Comparison of ENCODE assay signal across 29 mouse cellular contexts in the genomic region with DNA sequence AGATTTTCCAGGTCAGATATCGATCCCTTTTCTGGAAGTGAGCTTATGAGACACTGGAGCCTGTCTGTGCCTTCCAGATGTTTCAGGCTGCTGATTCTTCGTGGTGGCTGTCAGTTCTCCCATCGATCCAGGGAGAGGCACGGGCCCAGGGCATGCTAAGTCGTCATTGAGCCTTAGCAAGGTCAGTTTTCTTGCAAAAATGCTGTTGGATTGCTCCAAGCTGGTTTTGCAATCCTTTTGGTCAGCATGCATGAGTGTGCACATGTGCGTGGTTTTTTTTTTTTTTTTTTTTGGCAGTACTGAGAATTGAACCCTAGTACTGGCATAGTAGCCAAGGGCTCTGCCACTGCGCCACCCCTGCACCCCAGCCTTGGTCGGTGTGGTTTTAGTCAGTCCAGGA. TPM values are rescaled to one million over a fixed set of nuclear protein-coding genes. Genes with fewer than 3 reads are reported as not detected.
DNase-seq lines count a peak whose midpoint lies in the region; ATAC-seq and TF ChIP-seq lines count a peak whose summit lies in the region.
"Had no signal": no experiment of that assay in that cellular context is flagged by ENCODE, and none has a peak within 500 bp of the region (broad histone marks: within the 10 kb centered on the region; RNA-seq: fewer than 3 reads in every experiment).

No protein-coding gene starts in this region.

- no peak overlapping the region for H3K4me3 ChIP-seq in liver, adult 2 months (ENCODE audit: insufficient read depth, low read depth, low read length)
- H3K4me3 ChIP-seq in liver, postnatal 0 days (ENCODE audit: low read depth, low read length) = no peak overlapping the region
- H3K4me3 ChIP-seq: forebrain, embryonic 13.5 days; hindbrain, embryonic 12.5 days; intestine, embryonic 15.5 days; liver, embryonic 15.5 days; lung, embryonic 15.5 days; midbrain, embryonic 13.5 days; stomach, embryonic 15.5 days had no signal

- DNase-seq in liver, adult 2 months (ENCODE audit: extremely low read depth, low read depth, low spot score) = peak; percentile 60
- DNase-seq in liver, postnatal 0 days = no peak
- DNase-seq in adrenal gland, postnatal 14 days = peak; percentile 77
- DNase-seq in gastrocnemius, adult 18-20 months (ENCODE audit: low spot score) = no peak
- DNase-seq in right cerebral cortex, postnatal 10 days (ENCODE audit: low spot score in 2 of 2) = no peak
- no peak for DNase-seq in embryo, embryonic 11 days
- DNase-seq: B cell, adult 2 months; cerebellum, adult 2 months; cerebellum, postnatal 14 days; gastrocnemius, postnatal 14 days; heart, postnatal 36 days; layer of hippocampus, adult 9-11 months; liver; lung, postnatal 36 days; retina, postnatal 1 day; right cerebral cortex, postnatal 25 days had no signal

- no peaks in the 10 kb centered on the region for H3K27me3 ChIP-seq in liver, adult 2 months (ENCODE audit: control insufficient read depth, insufficient read depth, low read length)
- no peaks in the 10 kb centered on the region for H3K27me3 ChIP-seq in liver, postnatal 0 days (ENCODE audit: insufficient read depth, low read length)
- H3K27me3 ChIP-seq: forebrain, embryonic 13.5 days; hindbrain, embryonic 12.5 days; intestine, embryonic 15.5 days; liver, embryonic 15.5 days; lung, embryonic 15.5 days; midbrain, embryonic 13.5 days; Patski; stomach, embryonic 15.5 days had no signal

- H3K4me2 ChIP-seq in liver, postnatal 0 days (ENCODE audit: low read depth, low read length) = no peak overlapping the region
- H3K4me2 ChIP-seq: forebrain, embryonic 13.5 days; heart, embryonic 11.5 days; intestine, embryonic 15.5 days; liver, embryonic 15.5 days; lung, embryonic 15.5 days; midbrain, embryonic 13.5 days; stomach, embryonic 15.5 days had no signal

- no peak for TF ChIP-seq EP300 in liver, postnatal 0 days (IDR thresholded peaks at IDR 0.05; ENCODE audit: low read depth)

- TF ChIP-seq CTCF in liver, adult 2 months (IDR thresholded peaks at IDR 0.05; ENCODE audit: low read depth, low read length) = no peak
- no peak for TF ChIP-seq CTCF in liver, postnatal 0 days (IDR thresholded peaks at IDR 0.05; ENCODE audit: low read depth)

- H3K9me3 ChIP-seq in liver, postnatal 0 days (ENCODE audit: low read length) = no peaks in the 10 kb centered on the region
- H3K9me3 ChIP-seq: forebrain, embryonic 13.5 days; G1E; hindbrain, embryonic 12.5 days; intestine, embryonic 15.5 days; liver, embryonic 15.5 days; lung, embryonic 15.5 days; midbrain, embryonic 13.5 days; stomach, embryonic 15.5 days had no signal

- no peak for ATAC-seq in liver, postnatal 0 days
- peak; percentile 64 for ATAC-seq in granulocyte monocyte progenitor cell, adult 5-6 weeks (replicated peaks; ENCODE audit: poor library complexity, severe bottlenecking)
- ATAC-seq: forebrain, embryonic 13.5 days; intestine, embryonic 15.5 days; midbrain, embryonic 13.5 days; Patski had no signal

- no peaks in the 10 kb centered on the region for H3K4me1 ChIP-seq in liver, adult 2 months (ENCODE audit: control insufficient read depth, insufficient read depth, low read length)
- H3K4me1 ChIP-seq in liver, postnatal 0 days (ENCODE audit: insufficient read depth) = no peaks in the 10 kb centered on the region
- H3K4me1 ChIP-seq: forebrain, embryonic 13.5 days; lung, embryonic 15.5 days; midbrain, embryonic 13.5 days; stomach, embryonic 15.5 days had no signal

- no peaks in the 10 kb centered on the region for H3K79me2 ChIP-seq in liver, adult 2 months (ENCODE audit: control insufficient read depth, insufficient read depth, low read length)

- no peak overlapping the region for H3K27ac ChIP-seq in liver, adult 2 months (replicated peaks; ENCODE audit: insufficient read depth, low read depth, low read length)
- no peak overlapping the region for H3K27ac ChIP-seq in liver, postnatal 0 days (ENCODE audit: low read depth)
- H3K27ac ChIP-seq: forebrain, embryonic 13.5 days; hindbrain, embryonic 12.5 days; hindbrain, postnatal 0 days; intestine, embryonic 15.5 days; kidney, postnatal 0 days; liver, embryonic 15.5 days; lung, embryonic 15.5 days; midbrain, embryonic 13.5 days; stomach, embryonic 15.5 days had no signal

- 61% methylated on average over 8 of the region's 8 CpGs for WGBS in liver, adult 2 months
- 72% methylated on average over 8 of the region's 8 CpGs for WGBS in liver, postnatal 0 days (ENCODE audit: insufficient replicate concordance)

- no peaks in the 10 kb centered on the region for H3K36me3 ChIP-seq in liver, adult 2 months (ENCODE audit: control insufficient read depth, insufficient read depth, low read length)
- H3K36me3 ChIP-seq in liver, postnatal 0 days (replicated peaks; ENCODE audit: insufficient read depth, low read length) = peaks cover 18% of the 10 kb centered on the region
- H3K36me3 ChIP-seq: intestine, embryonic 15.5 days had no signal

- TF ChIP-seq POLR2A in liver, adult 2 months (IDR thresholded peaks at IDR 0.05; ENCODE audit: extremely low read depth, insufficient read depth, low read length) = no peak

- H3K9ac ChIP-seq in liver, adult 2 months (ENCODE audit: low read depth, low read length) = no peak overlapping the region
- no peak overlapping the region for H3K9ac ChIP-seq in liver, postnatal 0 days (replicated peaks)
- H3K9ac ChIP-seq: forebrain, embryonic 13.5 days; hindbrain, embryonic 12.5 days; intestine, embryonic 15.5 days; liver, embryonic 15.5 days; lung, embryonic 15.5 days; midbrain, embryonic 13.5 days; stomach, embryonic 15.5 days had no signal

RNA-seq across cellular contexts. Expression of a gene that starts 21.2 kb away (rescaled TPM):
- 13.6 and 20.2 TPM in 2 replicates for total RNA-seq in liver, adult 2 months (2014; rRNA removed)
- 36.9 and 48.5 TPM in 2 replicates for polyA plus RNA-seq in liver, adult 2 months (2012; rRNA removed)
- 51.6 and 51.8 TPM in 2 replicates for polyA plus RNA-seq in liver, postnatal 0 days (2015; fragmentation: Nextera tagmentation; extraction: Ambion mirVana)
- total RNA-seq in adrenal gland, postnatal 14 days (2021) = 62.5 and 64.4 TPM in 2 replicates
- total RNA-seq in granulocyte monocyte progenitor cell, adult 5-6 weeks (2014; fragmentation: Nextera tagmentation) = 47.5 and 48.3 TPM in 2 replicates
- total RNA-seq in granulocyte monocyte progenitor cell, adult 5-6 weeks (2017) = 17.2 and 20.8 TPM in 2 replicates
- 10 to 100 TPM in 1 of 2 experiments, 1 to 10 TPM in 1; 9.4 to 10.6 TPM for total RNA-seq in gastrocnemius, adult 18-20 months (2021)

Comparison
In these comparisons a context has a peak if more than half of its experiments do, and no peak if none do; other contexts are left out.
1. DNase-seq: peak in liver, adult 2 months (single experiment) and adrenal gland, postnatal 14 days (single experiment); none in liver, postnatal 0 days (single experiment), gastrocnemius, adult 18-20 months (single experiment), right cerebral cortex, postnatal 10 days (0 of 2) and embryo, embryonic 11 days (single experiment).